Mouse (Mus musculus) left cerebral cortex, adult 11 months (tissue): ENCODE measurements around the gene Gm6993.

Source experiments
- DNase-seq: peaks from one replicate; pipeline ENCODE4 v3.0.0; 2022; ENCODE audit warnings: low spot score

Gm6993 gene

DNA sequence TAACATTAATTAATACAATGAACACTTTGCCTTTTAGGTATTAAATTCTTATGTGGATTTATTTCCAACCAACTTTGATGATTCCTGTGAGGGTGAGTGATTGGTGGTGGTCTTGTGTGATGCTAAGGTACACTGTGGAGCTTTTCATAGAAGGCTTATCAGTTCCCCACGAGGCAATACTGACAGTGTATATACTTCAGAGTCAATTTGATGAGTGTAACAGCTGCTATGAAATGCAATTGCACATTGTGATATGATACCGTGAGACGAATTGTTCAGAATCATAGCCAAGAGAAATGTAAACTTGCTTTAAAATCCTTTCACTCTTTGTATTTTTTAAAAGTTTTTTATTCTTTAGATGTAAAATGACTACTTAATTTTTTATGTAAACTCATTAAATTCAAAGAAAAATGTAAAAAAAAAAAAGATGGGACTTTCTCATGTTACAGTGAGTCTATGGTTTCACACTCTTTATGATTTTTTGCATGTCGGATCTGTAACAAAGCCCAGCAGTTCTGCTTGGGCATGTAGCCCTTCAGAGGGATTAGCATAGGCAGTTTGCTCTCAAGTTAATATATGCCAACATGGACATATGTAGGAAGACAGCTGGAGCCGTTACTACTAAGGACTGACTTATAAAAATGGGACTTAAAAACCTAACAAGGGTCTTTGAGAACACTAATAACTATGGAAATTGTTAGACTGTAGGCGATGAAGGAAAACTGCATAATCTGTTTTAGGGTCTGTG, 1.2 kb downstream of the Gm6993 start:
- no peak for DNase-seq

GRCm38 (mm10) chr12:31244001-31244400, 3.4 kb downstream of the Gm6993 start:
- no peak for DNase-seq

- DNase-seq: no peak
Observed at GRCm38 (mm10) chr12:31244691-31245090, 4.1 kb downstream of the Gm6993 start.

DNA sequence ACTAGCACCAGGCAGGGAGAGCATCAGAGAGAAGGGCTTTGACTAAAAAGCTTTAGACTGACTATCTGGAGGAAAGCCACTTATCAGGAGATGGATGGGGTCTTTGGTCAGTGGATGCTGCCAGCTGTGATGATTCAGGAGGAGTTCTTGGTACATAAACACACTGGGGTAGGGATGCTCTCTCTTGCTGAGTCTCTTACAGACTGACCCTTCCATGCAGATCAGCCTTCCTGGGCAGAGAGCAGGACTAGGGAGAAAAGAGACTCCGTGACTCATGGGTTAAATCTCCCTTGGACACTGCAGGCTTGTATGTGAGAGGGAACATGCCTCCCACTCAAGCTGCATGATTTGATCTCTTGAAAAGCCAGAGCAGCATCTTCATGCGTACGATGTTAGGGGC, 5.6 kb downstream of the Gm6993 start:
- DNase-seq: no peak

- no peak for DNase-seq
Observed at GRCm38 (mm10) chr12:31246615-31247014, 6.0 kb downstream of the Gm6993 start.

DNA sequence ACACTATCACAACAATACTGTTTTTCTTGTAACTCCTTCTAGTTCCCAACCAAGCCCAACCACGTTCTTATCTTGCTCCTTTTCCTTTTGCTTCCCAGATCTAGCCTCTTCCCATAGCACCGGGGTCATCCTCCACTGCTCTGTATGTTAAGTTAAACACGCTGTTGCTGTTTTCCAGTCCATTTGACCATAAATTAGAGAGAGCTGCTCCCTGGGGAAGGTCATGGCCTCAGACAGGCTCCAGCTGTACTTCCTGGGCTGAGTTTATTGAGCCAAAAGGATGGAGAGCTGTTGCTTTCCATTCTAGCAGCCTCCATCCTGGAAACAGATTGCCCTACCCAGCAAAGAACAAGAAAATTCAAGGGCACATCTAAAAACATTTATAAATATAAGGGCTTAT, 7.6 kb downstream of the Gm6993 start:
- DNase-seq: no peak

DNA sequence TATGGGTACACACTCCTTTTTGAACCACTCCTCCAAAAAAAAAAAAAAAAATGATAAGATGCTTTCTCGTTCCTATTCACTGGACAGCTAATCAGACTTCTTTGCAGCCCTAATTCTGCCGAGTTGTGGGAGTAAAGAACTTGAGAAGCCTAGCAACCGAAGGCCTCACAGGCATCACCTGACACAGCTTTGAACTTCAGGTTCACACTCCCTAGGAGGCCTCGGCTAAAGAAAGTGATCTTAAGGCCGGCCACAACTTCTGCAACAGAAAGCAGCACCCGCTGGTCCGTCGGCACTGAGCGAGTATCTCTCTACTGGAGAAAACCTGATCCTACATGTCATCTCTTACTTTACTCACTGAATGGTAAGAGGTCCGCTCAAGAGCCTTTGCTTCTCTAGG, 8.1 kb downstream of the Gm6993 start:
- no peak for DNase-seq

- no peak for DNase-seq
Observed at GRCm38 (mm10) chr12:31252259-31252658, 11.7 kb downstream of the Gm6993 start.

GRCm38 (mm10) chr12:31254978-31255377, 14.4 kb downstream of the Gm6993 start:
- no peak for DNase-seq

DNA sequence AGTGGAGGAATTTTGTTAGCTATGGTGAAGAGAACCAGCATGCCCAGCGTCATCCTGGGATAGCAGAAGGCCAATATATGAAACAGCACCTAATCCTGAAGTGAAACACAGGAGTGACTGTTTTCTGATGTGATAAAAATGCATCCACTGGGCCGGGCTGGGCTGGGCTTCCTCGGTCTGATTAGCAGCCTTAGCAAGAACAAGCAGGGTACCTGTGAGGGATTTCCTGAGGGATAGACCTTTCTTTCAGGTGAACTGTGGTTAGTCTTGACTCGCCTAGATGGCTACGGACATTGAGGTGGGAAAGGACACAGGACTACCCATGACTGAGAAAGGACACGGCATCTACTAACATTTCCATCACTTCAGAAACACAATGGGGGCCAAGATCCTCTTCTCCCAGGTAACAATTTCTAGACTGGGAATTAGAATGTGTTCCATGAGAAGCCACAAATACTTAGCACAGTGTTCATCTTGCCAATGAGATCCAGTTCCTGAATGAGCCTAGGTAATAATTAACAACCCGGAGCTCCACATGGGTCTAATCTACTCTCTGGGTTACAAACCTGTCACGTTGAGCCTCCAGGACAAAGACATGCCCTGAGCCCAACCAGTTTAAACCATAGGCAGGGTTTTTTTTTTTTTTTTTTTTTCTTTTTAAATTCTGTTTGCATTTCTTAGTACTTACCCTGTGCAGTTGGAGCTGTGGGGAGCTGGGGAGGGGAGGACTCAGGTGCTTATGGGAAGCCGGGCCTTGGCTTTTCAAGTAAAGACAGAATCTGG, 15.7 kb downstream of the Gm6993 start:
- DNase-seq: no peak

DNA sequence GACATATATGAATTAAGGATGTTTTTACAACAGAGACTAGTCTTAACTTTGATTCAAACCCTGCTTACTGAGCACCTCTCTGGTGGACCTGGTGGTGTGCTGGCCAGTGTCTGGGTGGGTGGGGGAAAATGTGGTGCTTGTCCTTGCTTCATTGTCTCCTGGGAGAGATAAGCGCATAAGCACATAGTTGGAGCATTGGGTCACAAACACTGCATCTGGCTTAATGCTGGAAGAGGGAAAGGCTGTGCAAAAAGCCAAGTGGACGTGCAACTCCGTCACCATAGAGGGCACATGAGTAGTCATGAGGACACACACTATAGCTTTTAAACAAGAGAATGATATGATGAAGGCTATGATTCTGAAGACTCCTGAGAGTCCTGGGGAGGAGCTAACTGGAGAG, 21.3 kb downstream of the Gm6993 start:
- DNase-seq: no peak

DNA sequence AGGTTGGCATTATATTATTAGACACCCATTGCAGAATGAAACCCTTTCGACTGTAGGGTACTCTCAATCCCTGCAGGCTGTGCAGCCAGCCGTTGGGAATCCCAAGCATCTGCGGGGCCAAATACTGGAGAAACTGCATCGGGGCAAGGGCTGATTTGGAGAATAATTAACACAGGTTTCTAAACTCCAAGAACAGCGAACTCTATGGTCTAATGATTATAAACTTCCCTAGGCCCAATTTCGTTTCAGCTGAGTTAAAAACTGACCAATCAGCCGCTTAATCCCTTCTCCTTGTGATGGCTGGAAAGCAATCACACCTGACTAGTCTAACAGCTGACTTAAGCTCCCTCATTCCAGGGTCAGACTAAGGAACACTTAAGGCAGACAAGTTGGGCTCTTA, 23.4 kb downstream of the Gm6993 start:
- no peak for DNase-seq

DNA sequence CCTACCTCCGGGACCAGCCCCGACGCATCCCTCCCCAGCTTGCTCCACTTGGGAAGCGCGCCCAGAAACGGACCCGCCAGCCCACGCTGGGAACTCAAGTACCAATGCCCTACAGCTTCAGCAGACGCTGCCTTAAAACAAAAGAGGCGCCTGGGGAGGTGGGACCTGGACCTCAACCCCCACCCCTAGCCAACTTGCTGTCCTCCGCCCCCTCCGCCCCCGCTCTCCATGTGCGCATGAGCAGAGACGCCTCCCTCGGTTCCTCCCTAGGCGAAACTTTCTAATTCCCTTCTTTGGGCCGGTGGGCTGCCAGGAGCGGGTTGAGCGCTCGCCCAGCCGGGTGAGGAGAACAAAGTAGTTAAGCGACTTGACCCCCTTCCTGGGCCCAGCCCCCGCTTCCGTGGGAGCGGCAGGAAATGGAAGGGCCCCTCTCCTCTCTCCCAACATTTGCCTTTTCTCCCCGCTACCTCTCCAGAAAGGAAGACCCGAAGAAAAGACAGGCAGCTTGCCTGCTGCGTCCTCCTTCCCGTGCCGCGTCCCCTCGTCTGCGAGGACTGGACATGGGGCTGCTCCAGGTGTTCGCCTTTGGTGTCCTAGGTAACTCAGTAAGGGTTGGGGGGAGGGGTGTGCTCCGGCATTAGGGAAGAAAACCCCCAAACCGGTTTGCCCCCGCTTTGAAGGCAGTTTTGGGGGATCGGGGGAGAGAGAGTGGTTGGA, 24.6 kb downstream of the Gm6993 start, which contains the start of gene Lamb1:
TSS of gene Lamb1 (plus strand) at position 230 of the 717 bp plus-strand sequence.
- no peak for DNase-seq

DNA sequence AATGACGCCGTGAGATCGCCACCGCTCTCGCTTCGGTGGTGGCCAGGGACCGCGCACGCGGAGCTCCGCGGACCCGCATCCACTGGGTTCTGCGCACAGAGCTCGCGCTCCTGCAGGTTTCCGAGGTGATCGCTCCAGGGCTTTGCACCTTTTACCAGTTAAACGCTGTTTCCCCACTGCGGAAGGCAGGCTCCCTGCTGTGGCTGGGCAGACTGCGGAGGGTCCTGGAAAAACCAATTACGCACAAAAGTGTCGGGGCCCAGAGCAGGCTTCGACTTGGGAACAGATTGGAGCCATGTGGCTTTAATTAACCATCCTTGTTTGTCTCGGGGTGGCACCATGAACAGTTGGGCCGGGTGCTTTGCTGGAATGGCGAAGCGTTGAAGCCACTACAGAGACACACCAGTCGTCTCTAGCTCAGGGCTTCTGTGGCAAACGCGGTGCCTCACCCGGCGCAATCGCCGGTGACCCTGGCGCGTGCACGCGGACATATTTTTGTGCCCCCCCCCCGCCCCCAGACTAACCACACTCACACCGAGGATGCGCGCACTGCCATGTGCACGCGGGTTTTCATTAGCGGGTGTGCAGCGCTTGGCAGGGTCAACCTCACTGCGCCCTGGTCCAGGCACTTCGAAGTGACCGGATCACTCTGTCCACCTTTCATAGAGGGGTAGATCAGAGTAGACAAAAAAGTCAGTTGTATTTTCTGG, 25.3 kb downstream of the Gm6993 start:
- peak; percentile 8 for DNase-seq

DNA sequence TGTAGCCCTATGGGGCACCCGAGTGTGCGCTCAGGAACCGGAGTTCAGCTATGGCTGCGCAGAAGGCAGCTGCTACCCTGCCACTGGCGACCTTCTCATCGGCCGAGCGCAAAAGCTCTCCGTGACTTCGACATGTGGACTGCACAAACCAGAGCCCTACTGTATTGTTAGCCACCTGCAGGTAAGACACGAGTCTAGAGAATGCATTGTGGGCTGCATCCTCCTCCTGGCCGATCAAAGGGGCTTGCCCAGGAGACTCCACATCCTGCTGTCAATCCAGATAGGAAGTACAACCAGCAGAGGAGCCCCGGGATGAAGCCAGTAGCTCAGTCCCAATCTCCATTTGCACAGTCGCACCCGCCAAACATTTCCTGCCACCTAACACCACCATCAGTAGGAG, 26.1 kb downstream of the Gm6993 start:
- no peak for DNase-seq

- no peak for DNase-seq
Observed at GRCm38 (mm10) chr12:31267363-31267762, 26.8 kb downstream of the Gm6993 start.

- no peak for DNase-seq
Observed at GRCm38 (mm10) chr12:31268315-31268714, 27.7 kb downstream of the Gm6993 start.

- no peak for DNase-seq
Observed at GRCm38 (mm10) chr12:31269020-31269597, 28.5 kb downstream of the Gm6993 start.

DNA sequence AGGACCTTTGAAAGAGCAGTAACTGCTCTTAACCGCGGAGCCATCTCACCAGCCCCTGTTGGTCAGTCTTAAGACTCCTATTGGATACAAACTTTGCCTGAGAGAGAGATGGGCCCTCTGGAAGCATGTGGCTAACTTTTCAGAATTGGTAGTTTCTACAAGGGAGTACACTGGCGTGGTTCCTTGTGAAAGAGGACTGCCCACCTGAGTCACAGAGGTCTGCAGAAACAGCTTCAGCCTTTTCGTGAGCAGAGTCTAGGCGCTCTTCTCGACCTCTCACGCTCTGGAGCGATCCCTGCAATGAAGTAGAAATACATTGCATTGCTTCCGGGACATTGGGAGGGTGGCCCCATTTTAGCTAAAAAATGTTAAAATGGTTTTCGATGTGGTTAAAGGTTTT, 29.8 kb downstream of the Gm6993 start:
- no peak for DNase-seq

- no peak for DNase-seq
Observed at GRCm38 (mm10) chr12:31270776-31271175, 30.2 kb downstream of the Gm6993 start.

DNA sequence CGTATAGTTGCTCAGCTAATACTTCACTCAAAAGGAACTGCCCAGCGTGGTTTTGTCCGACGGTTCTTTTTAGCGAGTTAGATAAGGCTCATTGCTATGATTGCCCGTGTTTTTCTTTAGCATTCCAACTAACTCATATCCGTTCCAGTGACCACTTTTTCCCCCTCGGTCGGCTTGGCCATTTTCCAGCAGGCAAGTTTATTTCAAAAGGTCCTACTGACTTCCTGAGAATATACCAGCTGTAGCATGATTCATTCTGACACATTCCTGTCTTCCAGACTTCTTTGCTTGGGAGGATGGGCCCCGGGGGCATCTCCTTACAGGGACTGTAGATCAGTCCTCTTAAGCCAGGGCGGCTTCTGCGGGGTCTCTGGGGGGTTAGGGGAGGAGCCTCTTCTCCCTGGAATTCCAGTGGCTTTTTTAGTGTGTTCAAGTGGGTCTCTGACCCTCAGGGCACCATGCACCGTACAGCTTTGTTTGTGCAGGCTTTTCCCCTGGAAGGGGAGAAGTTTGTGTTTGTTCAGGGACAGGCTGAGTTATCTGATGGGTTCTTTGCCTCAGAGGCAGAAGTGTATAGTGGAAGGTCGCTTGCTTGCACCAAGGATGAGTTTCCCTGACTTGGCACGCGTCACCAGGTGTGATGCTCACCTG, 30.9 kb downstream of the Gm6993 start:
- DNase-seq: no peak
